Mouse (Mus musculus) cerebral cortex, adult 2 months (tissue): Measurements from ENCODE around the gene Ssbp4.

Source experiments
- WGBS: fragments of 180-500 bp; shearing (Covaris S2); methylation state at CpG from one replicate; pipeline ENCODE4 v1.1.7; 2018; 5-methylcytosine and 5-hydroxymethylcytosine counted together

Ssbp4 gene

DNA sequence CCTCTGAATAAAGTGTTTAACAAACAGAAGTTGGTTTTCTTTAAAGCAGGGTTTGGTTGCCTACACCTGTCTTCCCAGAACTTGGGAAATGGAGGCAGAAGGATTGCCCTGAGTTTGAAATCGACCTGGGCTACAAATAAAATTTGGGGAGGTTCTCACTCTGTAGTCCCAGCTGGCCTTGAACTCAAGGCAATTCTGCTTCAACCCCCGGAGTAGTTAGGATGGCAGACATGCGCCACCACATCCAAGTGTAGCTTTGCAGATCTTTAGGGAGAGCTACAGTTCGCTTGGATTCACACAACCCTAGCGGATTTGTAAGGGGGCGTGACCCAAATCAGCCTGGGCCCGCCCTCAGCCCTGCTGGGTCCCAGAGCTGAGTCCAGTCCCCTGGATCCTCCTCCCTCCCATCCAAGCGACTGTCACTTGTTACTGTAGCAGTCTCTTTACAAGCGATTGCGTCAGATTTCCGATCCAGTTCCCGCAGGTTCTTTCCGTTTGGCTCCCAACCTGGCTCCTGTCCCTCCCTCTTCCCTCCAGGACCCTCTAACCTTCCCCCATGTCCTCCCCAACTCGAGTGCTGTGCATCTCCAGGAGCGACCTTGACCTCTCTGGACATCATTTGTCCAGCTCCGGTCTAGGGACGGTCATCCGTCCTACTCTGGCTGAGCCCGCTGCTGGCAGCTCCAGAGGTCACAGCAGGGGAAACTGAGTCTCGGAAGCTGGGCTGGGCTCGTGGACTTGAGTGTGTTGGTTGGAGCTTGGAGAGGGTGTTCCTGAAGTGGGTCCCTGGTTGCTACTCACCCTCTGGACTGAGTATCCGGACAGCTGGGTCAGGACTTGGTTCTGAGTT, 22.1 kb upstream of the Ssbp4 start:
- 15% methylated on average over 22 of the region's 22 CpGs for WGBS

DNA sequence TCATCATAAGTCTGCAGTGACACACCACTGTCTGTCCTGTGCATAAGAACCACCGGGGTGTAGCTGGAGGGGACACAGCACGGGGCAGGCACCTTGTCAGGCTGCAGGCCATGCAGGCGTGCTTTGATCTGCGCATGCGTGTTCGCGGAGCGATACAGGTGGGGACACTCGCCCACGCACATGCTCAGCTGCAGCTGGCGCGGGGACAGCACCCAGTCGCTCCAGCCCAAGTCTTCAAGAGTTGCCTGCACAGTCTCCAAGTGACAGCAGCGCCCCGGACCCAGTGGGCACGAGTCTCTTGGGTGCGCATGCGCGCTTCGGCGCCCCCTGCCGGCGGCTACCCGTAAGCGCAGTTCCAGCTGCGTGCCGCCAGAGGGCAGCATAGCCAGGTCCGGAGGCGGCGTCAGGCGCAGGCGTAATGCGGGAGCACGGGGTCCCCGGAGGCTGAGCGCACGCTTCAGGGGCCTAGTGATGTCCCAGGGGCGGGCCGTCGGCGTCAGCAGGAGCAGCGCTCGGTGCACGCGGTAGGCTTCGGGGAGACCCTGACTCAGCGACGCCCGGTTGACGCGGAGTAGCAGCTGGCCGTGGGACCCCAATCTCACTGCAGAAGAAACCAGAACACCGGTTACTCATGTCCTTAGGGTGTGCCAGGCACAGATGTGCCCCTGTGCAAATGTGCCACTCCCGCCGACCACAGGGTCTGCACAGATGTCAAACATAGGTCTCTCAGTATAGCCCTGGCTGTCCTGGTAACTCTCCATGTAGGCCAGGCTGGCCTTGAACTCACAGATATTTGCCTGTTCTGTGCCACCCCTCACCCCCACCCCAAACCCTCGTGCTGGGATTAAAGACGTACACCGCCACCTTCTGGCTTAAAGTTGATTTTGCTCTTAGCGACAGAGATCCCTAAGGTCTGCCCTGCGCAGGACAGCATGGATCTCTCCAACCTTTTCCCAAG, 21.2 kb upstream of the Ssbp4 start:
- under 1% methylated on average over 60 of the region's 60 CpGs for WGBS

DNA sequence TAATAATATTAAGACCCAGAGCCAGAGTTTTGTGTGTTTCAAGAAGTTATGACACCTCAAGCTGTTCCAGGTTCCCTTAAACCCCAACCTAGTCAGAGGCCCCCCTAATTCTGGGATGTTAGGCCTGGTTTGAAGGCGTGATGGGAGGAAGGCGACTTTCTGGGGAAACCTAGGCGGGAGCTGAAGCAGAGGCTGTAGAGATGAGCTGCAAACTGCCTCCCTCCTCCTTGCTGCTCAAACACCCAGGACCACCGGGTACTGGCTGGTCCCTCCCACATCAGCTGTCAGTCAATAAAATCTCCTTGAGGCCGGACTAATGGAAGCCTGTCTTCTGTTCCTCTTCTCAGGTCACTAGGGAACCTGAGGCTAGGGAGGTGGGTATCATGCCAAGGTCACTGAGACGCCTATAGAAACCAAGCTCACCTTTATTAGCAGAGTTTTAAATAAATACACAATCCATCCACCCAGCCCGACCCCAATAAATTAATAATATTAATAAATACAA, 20.4 kb upstream of the Ssbp4 start:
- 54% methylated on average over 7 of the region's 7 CpGs for WGBS

DNA sequence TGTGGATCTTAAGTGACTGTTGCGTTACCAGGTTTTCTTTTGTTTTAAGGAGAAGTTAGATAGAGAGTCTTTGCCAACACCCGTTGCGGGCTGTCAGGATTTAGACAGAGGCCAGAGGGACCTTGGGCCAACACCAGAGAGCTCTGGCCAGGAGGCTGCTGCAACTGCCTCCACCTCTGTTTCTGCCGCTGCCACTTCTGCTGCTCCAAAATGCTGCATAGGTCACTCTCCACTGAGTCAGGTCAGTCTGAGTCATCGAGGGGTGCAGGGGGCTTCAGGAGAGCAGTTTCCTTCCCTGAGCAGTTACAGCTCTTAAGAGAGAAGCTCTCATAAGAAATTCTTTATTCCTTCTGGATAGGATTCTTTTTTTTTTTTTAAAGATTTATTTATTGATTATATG, 18.4 kb upstream of the Ssbp4 start:
- 79% methylated on average over 5 of the region's 5 CpGs for WGBS

DNA sequence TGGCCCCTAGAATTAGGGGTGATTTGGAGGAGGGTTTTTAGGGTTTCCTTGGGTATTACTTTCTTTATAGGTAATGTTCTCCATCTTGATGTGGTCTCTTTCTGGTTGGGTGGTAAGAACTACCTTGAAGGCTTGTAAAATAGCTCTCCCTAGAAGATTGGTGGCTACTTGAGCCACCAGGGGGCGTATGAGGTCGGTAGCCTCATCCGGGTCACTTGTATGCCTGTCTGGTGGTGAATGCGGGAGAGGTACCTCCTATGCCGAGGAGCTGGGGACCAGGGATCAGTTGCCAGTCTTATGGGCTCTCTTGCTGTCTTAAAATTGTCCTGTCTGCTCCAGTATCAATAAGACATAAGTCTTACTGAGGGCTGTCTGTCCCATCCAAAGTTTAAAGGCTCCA, 16.4 kb upstream of the Ssbp4 start:
- 15% methylated on average over 5 of the region's 5 CpGs for WGBS

DNA sequence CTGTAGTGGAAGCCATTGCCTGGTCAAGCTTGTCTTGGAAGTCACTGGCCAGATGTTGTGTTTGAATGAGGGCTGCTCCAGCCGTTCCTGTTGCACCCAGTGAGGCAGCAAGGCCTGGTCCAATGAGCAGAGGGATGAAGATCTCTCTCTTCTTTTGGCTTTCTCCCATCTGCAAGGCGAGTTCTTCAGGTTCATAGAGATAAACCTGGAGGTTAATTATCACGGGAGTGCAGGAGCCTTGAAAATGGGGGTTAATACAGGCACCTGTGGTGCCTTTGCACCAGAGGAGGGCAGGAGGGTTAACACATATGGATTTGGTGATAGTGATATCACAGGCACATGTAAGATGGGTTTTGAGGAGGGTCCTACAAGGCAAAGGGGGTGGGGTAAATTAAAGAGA, 13.5 kb upstream of the Ssbp4 start:
- 85% methylated on average over 3 of the region's 3 CpGs for WGBS

DNA sequence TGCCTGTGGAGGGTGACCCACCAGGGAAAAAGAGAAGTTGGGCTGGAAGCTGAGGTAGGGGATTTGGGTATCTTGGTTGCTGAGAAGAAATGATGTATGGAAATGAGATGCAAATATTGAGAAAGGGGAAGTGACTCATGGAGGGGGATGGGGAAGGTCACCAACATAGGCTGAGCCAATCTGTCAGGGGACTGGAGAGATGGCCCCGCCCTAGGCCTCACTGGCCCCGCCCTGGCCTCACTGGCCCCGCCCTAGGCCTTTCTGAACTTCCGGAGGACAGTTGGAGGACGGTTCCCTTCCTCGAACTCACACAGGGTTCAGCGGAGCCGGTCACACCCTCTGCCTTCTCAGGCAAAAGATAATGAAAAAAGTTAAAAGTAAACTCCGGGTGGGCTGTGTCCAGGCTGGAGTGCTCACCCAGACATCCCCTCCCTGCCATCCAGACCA, 10.2 kb upstream of the Ssbp4 start:
- WGBS, result 53% methylated on average over 9 of the region's 9 CpGs

DNA sequence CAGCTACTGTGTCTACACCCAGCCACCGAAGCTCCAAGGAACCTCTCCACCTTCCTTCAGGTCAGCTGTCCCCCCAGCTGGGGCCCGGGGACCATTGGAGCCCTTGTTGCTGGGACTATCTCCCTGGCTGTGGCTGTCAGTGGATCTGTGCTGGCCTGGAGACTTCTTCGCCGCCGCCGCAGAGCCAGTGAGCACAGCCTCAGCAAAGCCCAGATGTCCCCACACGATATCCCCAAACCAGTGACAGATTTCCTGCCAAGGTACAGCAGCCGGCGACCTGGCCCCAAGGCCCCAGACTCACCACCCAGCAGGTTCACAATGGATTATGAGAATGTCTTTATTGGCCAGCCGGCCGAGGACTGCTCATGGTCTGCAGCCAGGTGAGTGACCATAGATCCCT, 9.3 kb upstream of the Ssbp4 start:
- 84% methylated on average over 11 of the region's 11 CpGs for WGBS

DNA sequence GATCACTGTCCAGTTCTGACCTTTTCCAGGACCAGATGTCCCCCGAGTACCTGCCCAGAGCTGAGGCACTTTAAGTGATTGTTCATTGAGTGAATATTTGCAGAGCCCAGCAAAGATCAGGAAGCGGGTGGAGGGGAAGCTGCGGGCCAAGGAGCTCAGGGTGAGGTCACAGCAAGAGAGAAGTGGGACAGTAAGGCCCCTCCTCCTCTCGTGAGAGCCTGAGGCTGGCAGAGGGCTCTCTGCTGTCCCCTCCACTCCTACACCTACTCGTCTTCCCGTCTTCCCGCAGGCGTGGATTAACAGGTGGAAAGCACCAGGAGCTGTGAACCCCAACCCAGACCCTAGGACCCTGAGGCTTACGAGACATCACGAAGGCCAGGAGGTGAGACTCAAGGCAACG, 8.0 kb upstream of the Ssbp4 start:
- WGBS, result 59% methylated on average over 11 of the region's 11 CpGs

DNA sequence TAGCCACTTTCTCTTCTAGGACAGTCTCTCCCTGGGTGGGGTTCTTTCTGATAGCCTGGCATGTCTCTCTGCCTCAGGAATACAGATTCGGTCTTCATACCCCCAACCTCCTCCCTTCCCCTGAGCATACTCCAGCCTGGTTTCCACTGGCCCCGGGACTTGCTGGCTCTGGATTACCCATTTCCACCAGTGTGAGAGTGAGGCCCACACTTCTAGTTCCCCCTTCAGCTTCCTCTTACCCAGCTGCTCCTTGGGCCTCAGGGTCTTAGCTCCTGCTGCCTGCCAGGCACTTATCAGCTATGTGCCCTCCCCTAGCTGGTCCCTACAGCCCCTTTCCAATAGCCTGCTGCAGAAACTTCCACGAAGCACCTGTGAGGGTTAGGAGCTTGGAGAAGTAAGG, 7.2 kb upstream of the Ssbp4 start, which contains the start of gene Lrrc25:
Gene Lrrc25 (plus strand): TSS at position 262 of the 400 bp plus-strand sequence.
- 87% methylated on average over 3 of the region's 3 CpGs for WGBS

DNA sequence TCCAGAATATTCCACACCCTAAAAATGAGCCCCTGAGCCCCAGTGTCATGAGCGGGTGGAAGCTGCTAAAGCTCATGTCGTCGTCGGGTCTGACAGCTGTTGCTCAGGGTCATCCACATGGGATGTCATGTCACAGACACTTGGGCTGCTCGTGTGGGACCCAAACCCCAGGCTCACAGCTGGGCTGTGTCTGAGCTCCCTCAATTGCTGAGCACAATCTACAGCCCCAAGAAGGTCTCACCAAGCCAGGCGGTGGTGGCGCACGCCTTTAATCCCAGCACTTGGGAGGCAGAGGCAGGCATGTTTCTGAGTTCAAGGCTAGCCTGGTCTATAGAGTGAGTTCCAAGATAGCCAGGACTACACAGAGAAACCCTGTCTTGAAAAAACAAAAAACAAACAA, 6.6 kb upstream of the Ssbp4 start:
- WGBS, result 91% methylated on average over 8 of the region's 8 CpGs

DNA sequence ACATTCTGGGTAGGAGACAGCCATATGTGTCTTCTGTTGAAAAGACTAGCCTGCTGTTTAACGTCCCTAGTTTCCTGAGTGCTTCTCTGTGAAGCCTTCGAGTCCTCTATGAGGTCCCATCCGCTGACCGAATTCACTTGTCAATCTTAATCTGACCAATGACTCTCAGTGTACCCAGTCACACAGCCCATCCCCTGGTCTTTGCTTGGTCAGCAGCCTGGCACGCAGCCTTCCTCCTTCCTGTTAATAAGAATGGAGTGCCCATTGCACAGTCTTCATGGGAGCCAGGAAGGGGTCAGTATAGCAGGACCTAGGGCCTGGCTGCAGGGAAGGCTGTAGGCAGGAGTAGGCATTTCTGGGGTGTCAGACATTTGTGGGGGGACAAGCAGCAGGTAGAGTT, 5.8 kb upstream of the Ssbp4 start:
- WGBS, result 76% methylated on average over 5 of the region's 5 CpGs

DNA sequence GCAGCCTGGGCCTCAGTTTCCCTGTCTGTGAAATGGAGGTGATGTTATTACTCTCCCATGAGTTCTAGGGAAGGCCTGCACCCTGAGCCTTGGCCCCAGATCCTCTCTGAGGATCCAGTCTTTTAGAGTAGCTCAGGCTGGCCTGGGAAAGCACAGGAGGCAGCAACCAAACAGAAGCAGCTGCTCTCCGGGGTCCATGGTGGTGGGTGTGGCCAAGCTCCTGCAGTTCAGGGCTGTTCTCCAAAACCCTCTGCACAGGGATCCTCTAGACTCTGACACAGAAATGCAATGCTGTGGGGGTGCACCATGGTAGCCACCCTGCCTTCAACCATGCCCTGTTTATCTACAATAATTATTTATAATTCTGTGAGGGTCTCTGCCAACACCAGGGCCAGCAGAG, 5.1 kb upstream of the Ssbp4 start:
- 25% methylated on average over 1 of the region's 1 CpGs for WGBS

DNA sequence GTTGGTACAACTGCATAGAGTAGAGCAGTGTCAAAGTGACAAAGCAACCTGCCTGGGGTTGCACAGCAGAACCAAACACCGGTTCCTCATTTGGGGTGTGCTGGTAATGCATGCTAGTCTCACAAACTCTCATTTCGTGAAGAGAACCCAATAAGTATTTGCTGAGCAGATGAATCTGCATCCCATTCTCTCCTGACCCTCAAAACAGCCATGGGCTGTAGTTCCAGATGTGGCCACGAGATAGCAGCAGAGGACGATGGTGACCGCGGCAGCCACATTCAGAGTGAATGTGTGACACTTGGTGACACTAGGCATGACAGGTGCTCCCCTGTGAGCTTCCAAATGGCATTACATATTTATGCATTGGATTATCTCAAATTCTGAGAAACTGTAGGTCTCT, 3.2 kb upstream of the Ssbp4 start:
- WGBS, result 0% methylated on average over 6 of the region's 6 CpGs

DNA sequence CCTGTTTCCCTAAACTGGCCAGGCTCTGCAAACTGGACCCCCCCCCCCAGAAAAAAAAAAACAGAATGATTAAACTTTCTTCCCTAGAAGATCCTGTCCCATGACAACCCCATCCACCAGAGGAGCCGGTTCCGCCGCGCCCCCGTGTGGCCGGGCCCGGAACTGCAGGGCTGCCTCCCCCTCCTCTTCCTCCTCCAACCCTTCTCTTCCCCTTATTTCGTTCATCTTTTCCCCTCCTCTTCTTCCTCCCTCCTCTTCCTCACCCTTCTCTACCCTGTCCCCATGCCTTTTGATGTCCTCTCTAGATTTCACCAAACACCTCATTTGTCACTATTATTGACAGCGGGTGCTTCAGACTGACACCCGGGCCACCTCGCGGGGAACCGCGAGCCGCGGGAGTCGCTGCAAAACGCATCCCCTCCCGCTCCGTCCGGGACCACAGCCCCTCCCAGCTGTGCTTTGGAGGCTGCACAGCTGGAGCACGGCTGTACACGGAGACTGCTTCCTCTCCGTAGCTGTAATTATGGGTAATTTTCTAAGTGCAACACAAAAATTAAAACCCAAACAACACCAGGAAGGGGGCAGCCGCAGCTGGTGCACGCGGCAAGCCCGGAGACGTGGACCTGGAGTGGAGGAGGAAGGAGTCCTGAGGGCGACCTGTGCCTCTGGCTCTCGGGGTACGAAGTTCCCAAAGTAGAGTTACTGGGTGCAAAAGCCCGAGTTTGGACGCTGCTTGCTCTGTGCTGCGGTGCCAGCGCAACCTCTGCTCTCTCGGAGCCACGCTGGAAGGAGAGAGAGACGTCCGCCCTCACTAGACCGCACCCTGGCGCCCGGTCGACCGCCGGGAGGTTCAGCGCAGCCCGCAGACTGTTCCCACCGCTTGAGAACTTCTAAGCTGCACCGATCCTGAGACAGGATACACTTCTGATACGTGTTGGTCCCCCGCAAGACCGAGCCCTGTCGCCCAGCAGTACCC, 2.4 kb upstream of the Ssbp4 start:
- under 1% methylated on average over 54 of the region's 54 CpGs for WGBS

DNA sequence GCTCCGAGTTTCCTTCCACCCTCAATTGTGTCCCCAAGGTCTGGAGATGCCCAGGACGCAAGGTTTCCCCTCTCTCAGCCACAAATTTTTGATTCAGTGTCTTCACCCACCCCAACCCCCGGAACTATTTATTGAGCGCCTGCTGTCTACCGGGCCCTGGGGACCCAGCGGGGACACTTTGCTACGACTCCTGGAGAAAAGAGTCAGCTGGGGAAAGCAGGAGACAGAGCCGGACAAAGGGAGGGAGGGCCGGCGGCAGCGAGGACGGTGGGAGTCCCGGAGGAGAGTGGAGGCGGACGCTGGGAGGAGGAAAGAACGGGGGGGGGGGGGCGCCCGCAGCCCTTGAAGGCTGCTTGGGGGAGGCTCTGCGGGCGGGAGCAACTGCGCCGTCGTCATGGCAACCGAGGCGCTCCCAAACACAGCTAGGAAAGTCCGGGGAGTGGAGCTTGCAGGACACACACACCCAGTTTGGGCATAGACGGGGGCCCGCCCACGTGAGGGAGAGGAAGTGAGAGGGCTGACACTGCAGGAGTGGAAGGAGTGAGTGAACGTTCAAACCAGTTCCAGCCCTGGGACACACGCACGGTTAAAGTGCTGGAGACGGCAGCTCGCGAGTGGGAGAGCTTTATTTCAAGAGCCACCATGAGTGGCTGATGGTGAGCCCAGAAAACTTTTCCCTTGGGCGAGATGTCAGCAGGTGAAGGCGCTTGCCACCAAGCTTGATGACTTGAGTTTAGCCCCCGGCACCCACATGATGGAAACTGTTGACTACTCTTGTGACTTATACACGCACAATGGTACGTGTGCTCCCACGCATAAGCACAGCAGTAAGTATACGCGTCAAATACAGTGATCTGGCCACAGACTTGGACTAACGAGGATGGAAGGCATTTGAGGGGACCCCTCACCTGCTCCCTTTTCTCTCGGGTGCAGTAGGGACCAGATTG, 1.4 kb upstream of the Ssbp4 start:
- WGBS, result under 1% methylated on average over 43 of the region's 45 CpGs

DNA sequence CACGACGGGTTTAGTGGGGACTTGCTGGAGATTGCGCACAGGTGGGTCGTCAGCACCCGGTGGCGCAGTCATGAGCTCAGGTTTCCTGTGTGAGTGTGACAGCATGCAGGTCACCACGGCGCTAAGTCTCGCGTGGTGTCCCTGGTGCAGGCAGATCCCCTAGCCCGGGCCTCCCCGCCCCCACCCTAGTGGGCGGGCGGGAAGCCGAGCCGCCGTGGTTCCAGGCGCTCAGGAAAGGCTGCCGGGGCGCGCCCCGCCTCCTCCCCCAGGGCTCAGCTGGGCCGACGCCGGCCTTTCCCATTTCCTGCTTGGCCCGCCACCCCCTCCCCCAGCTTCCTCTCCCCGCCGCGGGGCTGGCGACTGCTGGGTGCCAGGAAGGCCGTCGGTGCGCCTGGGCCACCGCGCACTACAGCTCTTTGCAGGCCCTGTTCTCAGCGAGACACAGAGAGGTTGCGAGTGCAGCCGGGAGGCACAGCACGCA, 736 bp upstream of the Ssbp4 start:
- WGBS, result under 1% methylated on average over 39 of the region's 39 CpGs

DNA sequence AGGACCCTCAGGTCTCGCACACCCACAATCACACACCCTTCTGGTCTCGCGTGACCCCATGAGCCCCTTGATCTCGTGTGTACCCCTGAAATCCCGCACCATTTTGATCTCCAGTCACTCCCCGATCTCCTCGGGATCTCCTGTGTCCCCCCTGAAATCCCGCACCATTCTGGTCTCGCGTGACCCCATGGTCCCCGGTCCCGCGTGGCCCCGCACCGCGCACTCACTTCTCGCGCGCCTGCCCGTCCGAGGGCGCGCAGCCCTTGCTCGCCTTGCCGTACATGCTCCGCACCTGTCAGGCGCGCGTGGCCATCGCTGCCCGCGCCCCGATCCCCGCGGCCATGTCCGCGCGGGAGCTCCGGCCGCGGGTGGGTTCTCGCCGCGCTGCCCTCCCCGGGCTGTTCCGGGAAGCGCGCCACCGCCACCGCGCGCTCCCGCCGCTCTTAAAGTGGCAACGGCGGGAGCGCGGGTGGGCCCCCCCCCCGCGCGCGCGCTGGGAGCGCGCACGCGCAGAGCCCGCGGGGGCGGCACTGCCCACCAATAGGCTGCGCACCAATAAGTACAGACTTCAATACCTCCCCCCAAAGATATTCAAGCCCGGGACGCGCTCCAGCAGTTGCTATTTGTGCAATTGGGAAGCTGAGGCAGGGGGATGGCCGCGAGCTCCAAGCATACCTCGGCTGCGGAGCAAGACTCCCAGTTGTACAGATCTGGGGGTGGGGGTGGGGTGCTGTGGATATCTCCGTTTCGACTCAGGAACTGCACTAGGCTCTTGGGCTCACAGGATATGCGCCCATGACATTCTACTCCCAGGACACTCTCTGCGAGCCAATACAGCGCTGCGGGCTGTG, 549 bp downstream of the Ssbp4 start:
- WGBS, result under 1% methylated on average over 84 of the region's 84 CpGs

DNA sequence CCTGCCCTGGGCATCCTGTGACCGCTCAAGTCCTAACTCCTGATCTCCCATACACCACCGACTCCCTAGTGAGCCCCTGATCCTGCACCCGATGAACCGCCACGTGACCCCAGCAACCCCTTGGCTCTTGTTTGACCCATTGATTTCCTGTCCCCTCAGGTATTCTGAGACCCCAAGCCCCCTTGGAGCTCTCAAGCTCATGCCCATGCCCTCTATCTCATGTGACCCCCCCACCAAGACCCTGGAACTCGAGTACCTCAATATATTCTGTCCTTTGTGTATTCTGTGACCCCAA, 1.1 kb downstream of the Ssbp4 start:
- WGBS, result 9% methylated on average over 6 of the region's 6 CpGs
